Mouse (Mus musculus) left cerebral cortex, adult 6 months (tissue): ENCODE results near the gene Olfr457. TPM values are rescaled to one million over a fixed set of nuclear protein-coding genes. Genes with fewer than 3 reads are reported as not detected.

ENCODE experiments used
- long read RNA-seq, 2 experiments: library from polyadenylated mRNA; unstranded; transcript quantifications; one replicate each; pipeline ENCODE4 v2.0.0; 2019 to 2020
- polyA plus RNA-seq: library from polyadenylated mRNA; unstranded; fragments of <200 nt; fragmentation: Nextera tagmentation; gene quantifications from 2 replicates; pipeline ENCODE4 v1.2.3, GENCODE M21; 2021

Olfr457 gene
- 0.03 TPM in 1 of 2 replicates, not detected in the other for polyA plus RNA-seq
- long read RNA-seq, experiment 1, result 0 reads
- long read RNA-seq, experiment 2, result 0 reads

GRCm38 (mm10) chr6:42476235-42476634 is at the start of gene Olfr457:
TSS of gene Olfr457 (minus strand) at chr6:42476335.

GRCm38 (mm10) chr6:42487114-42487513 is 11.0 kb upstream of the Olfr457 start, which contains the start of gene Olfr456:
TSS of gene Olfr456 (minus strand) at chr6:42487214.

GRCm38 (mm10) chr6:42465096-42465495 is 11.0 kb downstream of the Olfr457 start, which contains the start of gene Olfr458:
TSS of gene Olfr458 (minus strand) at chr6:42465196.

GRCm38 (mm10) chr6:42434446-42434845 is 41.7 kb downstream of the Olfr457 start, which contains the start of gene Tas2r126:
TSS of gene Tas2r126 (plus strand) at chr6:42434535.

Other genes starting within 250 kb of the Olfr457 start
- gene Gstk1, start 230.4 kb downstream of the Olfr457 start, polyA plus RNA-seq, result 39.6 and 39.7 TPM in 2 replicates
- not detected in 2 replicates for gene Tmem139, start 214.4 kb downstream of the Olfr457 start, polyA plus RNA-seq
- 3.1 and 4.3 TPM in 2 replicates for gene Casp2, start 211.3 kb downstream of the Olfr457 start, polyA plus RNA-seq
- 0.16 and 0.19 TPM in 2 replicates for gene Clcn1, start 189.7 kb downstream of the Olfr457 start, polyA plus RNA-seq
- 6.5 and 15.8 TPM in 2 replicates for gene Fam131b, start 151.7 kb downstream of the Olfr457 start, polyA plus RNA-seq
- 9.2 and 25.8 TPM in 2 replicates for gene Zyx, start 126.7 kb downstream of the Olfr457 start, polyA plus RNA-seq
- 0.11 TPM in 1 of 2 replicates, not detected in the other for gene Epha1, start 103.1 kb downstream of the Olfr457 start, polyA plus RNA-seq
- not detected in 2 replicates for gene Tas2r143, start 76.1 kb downstream of the Olfr457 start, polyA plus RNA-seq
- gene Tas2r135, start 70.9 kb downstream of the Olfr457 start, polyA plus RNA-seq, result not detected in 2 replicates
- gene Tas2r126, start 41.8 kb downstream of the Olfr457 start, polyA plus RNA-seq, result not detected in 2 replicates
- gene Olfr458, start 11.1 kb downstream of the Olfr457 start, polyA plus RNA-seq, result not detected in 2 replicates
- gene Olfr456, start 10.9 kb upstream of the Olfr457 start, polyA plus RNA-seq, result not detected in 2 replicates
- not detected in 2 replicates for gene Olfr455, start 71.3 kb upstream of the Olfr457 start, polyA plus RNA-seq
- not detected in 2 replicates for gene Tcaf3, start 121.4 kb upstream of the Olfr457 start, polyA plus RNA-seq
- 0.09 and 0.13 TPM in 2 replicates for gene Tcaf2, start 168.9 kb upstream of the Olfr457 start, polyA plus RNA-seq
- 76.2 and 83.4 TPM in 2 replicates for gene Tcaf1, start 233.8 kb upstream of the Olfr457 start, polyA plus RNA-seq